Mouse (Mus musculus) cerebellum, adult (tissue): ENCODE data around the gene Sh2d7.
A peak's percentile ranks its signal among the peaks of the same experiment; 100 is the strongest.

Experiments used
- ATAC-seq: cut with Nextera tagmentation; 2 replicates; pipeline ENCODE4 v1.9.2; 2017; ENCODE audit warnings: mild to moderate bottlenecking, moderate library complexity, mixed read lengths; ENCODE audit not compliant: insufficient number of reproducible peaks, low FRiP score, low TSS enrichment

The Sh2d7 gene

GRCm38 (mm10) chr9:54538684-54539083 lies at the start of gene Sh2d7:
Sh2d7 (plus strand) TSS chr9:54538984.
- ATAC-seq, result no peak

- no peak for ATAC-seq
These were observed 49.2 kb upstream of the Sh2d7 start for GRCm38 (mm10) chr9:54489599-54489998.

- no peak for ATAC-seq
These were observed 48.4 kb upstream of the Sh2d7 start for GRCm38 (mm10) chr9:54490431-54490830.

- ATAC-seq, result no peak
These were observed 39.5 kb upstream of the Sh2d7 start for GRCm38 (mm10) chr9:54499291-54499690.

GRCm38 (mm10) chr9:54499791-54500190 lies 39.0 kb upstream of the Sh2d7 start:
- no peak for ATAC-seq

GRCm38 (mm10) chr9:54500832-54501452 lies 37.8 kb upstream of the Sh2d7 start:
- peak; percentile 28; the same call in 1 of the 2 replicates for ATAC-seq

- ATAC-seq, result peak; percentile 88
These were observed 37.2 kb upstream of the Sh2d7 start, which contains the start of gene Dmxl2 for GRCm38 (mm10) chr9:54501453-54502110. Dmxl2 (minus strand) TSS chr9:54501626.

GRCm38 (mm10) chr9:54502111-54502495 lies 36.7 kb upstream of the Sh2d7 start:
- ATAC-seq, result no peak

GRCm38 (mm10) chr9:54502873-54503272 lies 35.9 kb upstream of the Sh2d7 start:
- ATAC-seq, result no peak

- ATAC-seq, result no peak
These were observed 22.8 kb upstream of the Sh2d7 start for GRCm38 (mm10) chr9:54515991-54516390.

GRCm38 (mm10) chr9:54518921-54519320 lies 19.9 kb upstream of the Sh2d7 start:
- ATAC-seq, result no peak

GRCm38 (mm10) chr9:54520286-54520685 lies 18.5 kb upstream of the Sh2d7 start:
- ATAC-seq, result no peak

GRCm38 (mm10) chr9:54527694-54528093 lies 11.1 kb upstream of the Sh2d7 start:
- no peak for ATAC-seq

- no peak for ATAC-seq
These were observed 8.8 kb upstream of the Sh2d7 start for GRCm38 (mm10) chr9:54529950-54530349.

GRCm38 (mm10) chr9:54530836-54531235 lies 7.9 kb upstream of the Sh2d7 start:
- no peak for ATAC-seq

GRCm38 (mm10) chr9:54531421-54531820 lies 7.4 kb upstream of the Sh2d7 start:
- ATAC-seq, result no peak

GRCm38 (mm10) chr9:54532926-54533325 lies 5.9 kb upstream of the Sh2d7 start:
- no peak for ATAC-seq

GRCm38 (mm10) chr9:54533975-54534374 lies 4.8 kb upstream of the Sh2d7 start:
- peak; percentile 31; the same call in 1 of the 2 replicates for ATAC-seq

- no peak for ATAC-seq
These were observed 2.5 kb upstream of the Sh2d7 start for GRCm38 (mm10) chr9:54536236-54536635.

GRCm38 (mm10) chr9:54537030-54537429 lies 1.8 kb upstream of the Sh2d7 start:
- ATAC-seq, result no peak

GRCm38 (mm10) chr9:54537480-54537879 lies 1.3 kb upstream of the Sh2d7 start:
- ATAC-seq, result no peak

GRCm38 (mm10) chr9:54538244-54538643 lies 540 bp upstream of the Sh2d7 start:
- no peak for ATAC-seq
